Mouse (Mus musculus) limb, embryonic 14.5 days (tissue): ENCODE data around the gene Hcn3. TPM values are rescaled to one million over a fixed set of nuclear protein-coding genes. Genes with fewer than 3 reads are reported as not detected.
A peak's percentile ranks its signal among the peaks of the same experiment; 100 is the strongest.

ENCODE experiments used
- ATAC-seq: fragments of 200-750 bp; cut with Nextera tagmentation; 2 replicates; pipeline ENCODE4 v1.8.0; 2017; ENCODE audit warnings: low read depth, moderate number of reproducible peaks, moderate TSS enrichment; ENCODE audit not compliant: low FRiP score
- DNase-seq: peaks from one replicate; pipeline ENCODE4 v3.0.0-alpha.2; 2015; ENCODE audit warnings: low spot score
- H3K27ac ChIP-seq: fragments of 300-500 bp; sonication (generic); replicated peaks from 2 replicates; pipeline ENCODE4 v1.5.1; 2014; ENCODE audit warnings: low read depth, mild to moderate bottlenecking, low read length, moderate library complexity, mixed read lengths
- H3K27me3 ChIP-seq: fragments of 300-500 bp; sonication (generic); 2 replicates; pipeline ENCODE4 v1.6.1; 2014; ENCODE audit warnings: low read length, mixed read lengths; ENCODE audit not compliant: control insufficient read depth, insufficient read depth
- H3K36me3 ChIP-seq: fragments of 300-500 bp; sonication (generic); 2 replicates; pipeline ENCODE4 v1.6.1; 2014; ENCODE audit warnings: mild to moderate bottlenecking, low read length, moderate library complexity, mixed read lengths; ENCODE audit not compliant: control insufficient read depth, insufficient read depth
- H3K4me1 ChIP-seq: fragments of 300-500 bp; sonication (generic); 2 replicates; pipeline ENCODE4 v1.6.1; 2014; ENCODE audit warnings: antibody characterized with exemption, low read length, mixed read lengths; ENCODE audit not compliant: control insufficient read depth, insufficient read depth
- H3K4me2 ChIP-seq: fragments of 300-500 bp; sonication (generic); replicated peaks from 2 replicates; pipeline ENCODE4 v1.6.1; 2014; ENCODE audit warnings: low read depth, mild to moderate bottlenecking, low read length, moderate library complexity; ENCODE audit not compliant: severe bottlenecking
- H3K4me3 ChIP-seq: fragments of 300-500 bp; sonication (generic); replicated peaks from 2 replicates; pipeline ENCODE4 v1.5.1; 2014; ENCODE audit warnings: low read length
- H3K9ac ChIP-seq: fragments of 300-500 bp; sonication (generic); 2 replicates; pipeline ENCODE4 v1.6.1; 2014; ENCODE audit warnings: mild to moderate bottlenecking, low read depth, low read length, moderate library complexity; ENCODE audit not compliant: severe bottlenecking
- H3K9me3 ChIP-seq: fragments of 300-500 bp; sonication (generic); 2 replicates; pipeline ENCODE4 v1.6.1; 2016; ENCODE audit warnings: low read length; ENCODE audit not compliant: control insufficient read depth
- POLR2A ChIP-seq: fragments of 200-500 bp; IDR thresholded peaks from 2 replicates; pipeline ENCODE4 v1.8.0; 2012; ENCODE audit warnings: inconsistent platforms, mild to moderate bottlenecking, moderate library complexity, borderline replicate concordance; ENCODE audit not compliant: insufficient read depth, insufficient read length; ENCODE audit errors: extremely low read depth
- WGBS: fragments of 180-500 bp; shearing (Covaris S2); extraction: QIAGEN DNeasy Blood & Tissue Kit; methylation state at CpG from one replicate; pipeline ENCODE4 v1.1.7; 2014; 5-methylcytosine and 5-hydroxymethylcytosine counted together
- polyA plus RNA-seq, 2 experiments: library from polyadenylated mRNA; depleted of rRNA in 1 of 2; stranded (reverse) in 1 of 2; unstranded in 1 of 2; fragments of >200 nt; fragmentation: Nextera tagmentation in 1 of 2; extraction: Ambion mirVana in 1 of 2; gene quantifications; 2 replicates each; pipeline versions ENCODE4 v1.2.1 to v1.2.3; 2012 to 2014

Gene Hcn3
- polyA plus RNA-seq, 2 experiments: 1.5 to 4.6 TPM

- no peak overlapping the region for H3K4me3 ChIP-seq
- H3K4me2 ChIP-seq: no peak overlapping the region
- H3K27ac ChIP-seq: no peak overlapping the region
- ATAC-seq: no peak
- no peak for DNase-seq
- no peak overlapping the region for H3K9ac ChIP-seq
- no peaks in the 10 kb centered on the region for H3K27me3 ChIP-seq
- peaks cover 4% of the 10 kb centered on the region for H3K4me1 ChIP-seq
- peaks cover 55% of the 10 kb centered on the region for H3K36me3 ChIP-seq
- no peak for TF ChIP-seq POLR2A
- 94% methylated on average over 7 of the region's 7 CpGs for WGBS
- no peaks in the 10 kb centered on the region for H3K9me3 ChIP-seq
Measured at GRCm38 (mm10) chr3:89206079-89206478, 46.1 kb upstream of the Hcn3 start.

- 36% methylated on average over 5 of the region's 5 CpGs for WGBS
- H3K27ac ChIP-seq: no peak overlapping the region
- ATAC-seq: no peak
- peaks cover 4% of the 10 kb centered on the region for H3K4me1 ChIP-seq
- no peak for DNase-seq
- TF ChIP-seq POLR2A: no peak
- H3K36me3 ChIP-seq: peaks cover 30% of the 10 kb centered on the region
- no peaks in the 10 kb centered on the region for H3K9me3 ChIP-seq
- H3K4me3 ChIP-seq: peak overlapping the region; percentile 46
- no peaks in the 10 kb centered on the region for H3K27me3 ChIP-seq
- peak overlapping the region; percentile 43 for H3K9ac ChIP-seq
- peak overlapping the region; percentile 52 for H3K4me2 ChIP-seq
Measured at GRCm38 (mm10) chr3:89203142-89203514, 43.1 kb upstream of the Hcn3 start.

GRCm38 (mm10) chr3:89202253-89203141 is 42.5 kb upstream of the Hcn3 start, which contains the start of gene Gba:
Gba (plus strand) TSS chr3:89202928.
- Histone ChIP-seq H3K9me3 (no peaks in the 10 kb centered on the region), H3K27me3 (no peaks in the 10 kb centered on the region), H3K9ac (peak within 1 kb of the TSS; percentile 43), H3K4me2 (peak within 1 kb of the TSS; percentile 52), H3K4me3 (peak within 1 kb of the TSS; percentile 46), H3K36me3 (peaks cover 24% of the 10 kb centered on the region), H3K27ac (no peak within 1 kb of the TSS), H3K4me1 (peaks cover 4% of the 10 kb centered on the region)
- TF ChIP-seq POLR2A: no peak
- peak; percentile 97 for DNase-seq
- 27% methylated on average over 13 of the region's 13 CpGs for WGBS
- ATAC-seq: peak; percentile 92

GRCm38 (mm10) chr3:89199839-89200238 is 39.8 kb upstream of the Hcn3 start:
- peaks cover 12% of the 10 kb centered on the region for H3K4me1 ChIP-seq
- no peaks in the 10 kb centered on the region for H3K9me3 ChIP-seq
- 76% methylated on average over 3 of the region's 3 CpGs for WGBS
- TF ChIP-seq POLR2A: no peak
- H3K27me3 ChIP-seq: no peaks in the 10 kb centered on the region
- H3K27ac ChIP-seq: no peak overlapping the region
- ATAC-seq: no peak
- H3K4me2 ChIP-seq: no peak overlapping the region
- H3K9ac ChIP-seq: no peak overlapping the region
- H3K36me3 ChIP-seq: no peaks in the 10 kb centered on the region; the same call in 1 of the 2 replicates
- no peak for DNase-seq
- H3K4me3 ChIP-seq: no peak overlapping the region

GRCm38 (mm10) chr3:89195979-89196877 is 36.2 kb upstream of the Hcn3 start:
- TF ChIP-seq POLR2A: peak; percentile 76; the same call in 1 of the 2 replicates
- Histone ChIP-seq H3K27me3 (no peaks in the 10 kb centered on the region), H3K9ac (peak overlapping the region; percentile 60), H3K4me1 (peaks cover 8% of the 10 kb centered on the region), H3K4me3 (peak overlapping the region; percentile 40), H3K27ac (peak overlapping the region; percentile 67), H3K36me3 (no peaks in the 10 kb centered on the region), H3K9me3 (no peaks in the 10 kb centered on the region), H3K4me2 (peak overlapping the region; percentile 66)
- WGBS: 11% methylated on average over 33 of the region's 33 CpGs
- DNase-seq (peak; percentile 96), ATAC-seq (peak; percentile 96)
